Mouse (Mus musculus): ENCODE measurements around the gene Afap1l2. TPM values are rescaled to one million over a fixed set of nuclear protein-coding genes. Genes with fewer than 3 reads are reported as not detected.
A peak's percentile ranks its signal among the peaks of the same experiment; 100 is the strongest.

Gene Afap1l2
- polyA plus RNA-seq, 1 experiment = 4.9 TPM

- H3K27ac ChIP-seq (ENCODE audit: control insufficient read depth, insufficient read depth, low read depth, low read length, poor library complexity) = no peak overlapping the region
- no peak overlapping the region for H3K4me3 ChIP-seq (replicated peaks; ENCODE audit: control insufficient read depth, low read depth, low read length)
- 30% methylated on average over 7 of the region's 7 CpGs for WGBS
- TF ChIP-seq CTCF (IDR thresholded peaks at IDR 0.05; ENCODE audit: control insufficient read depth, insufficient read depth, low read length) (peak; percentile 81), POLR2A (IDR thresholded peaks at IDR 0.05; ENCODE audit: borderline replicate concordance, control insufficient read depth, low read depth, low read length) (no peak)
- H3K4me1 ChIP-seq (ENCODE audit: control insufficient read depth, insufficient read depth, low read length) = no peaks in the 10 kb centered on the region
Measured at GRCm38 (mm10) chr19:56919628-56920027, 88.4 kb downstream of the Afap1l2 start.

- H3K4me3 ChIP-seq (replicated peaks; ENCODE audit: control insufficient read depth, low read depth, low read length) = no peak overlapping the region
- H3K4me1 ChIP-seq (ENCODE audit: control insufficient read depth, insufficient read depth, low read length) = no peaks in the 10 kb centered on the region
- no peak for TF ChIP-seq POLR2A (IDR thresholded peaks at IDR 0.05; ENCODE audit: borderline replicate concordance, control insufficient read depth, low read depth, low read length)
- no peak for TF ChIP-seq CTCF (IDR thresholded peaks at IDR 0.05; ENCODE audit: control insufficient read depth, insufficient read depth, low read length)
- WGBS = 68% methylated on average over 6 of the region's 6 CpGs
- H3K27ac ChIP-seq (ENCODE audit: control insufficient read depth, insufficient read depth, low read depth, low read length, poor library complexity) = no peak overlapping the region
Measured at GRCm38 (mm10) chr19:56915084-56915483, 92.9 kb downstream of the Afap1l2 start.

- Histone ChIP-seq H3K27ac (ENCODE audit: control insufficient read depth, insufficient read depth, low read depth, low read length, poor library complexity) (no peak overlapping the region), H3K4me3 (replicated peaks; ENCODE audit: control insufficient read depth, low read depth, low read length) (no peak overlapping the region), H3K4me1 (ENCODE audit: control insufficient read depth, insufficient read depth, low read length) (no peaks in the 10 kb centered on the region)
- TF ChIP-seq POLR2A (IDR thresholded peaks at IDR 0.05; ENCODE audit: borderline replicate concordance, control insufficient read depth, low read depth, low read length) (no peak), CTCF (IDR thresholded peaks at IDR 0.05; ENCODE audit: control insufficient read depth, insufficient read depth, low read length) (no peak)
- 93% methylated on average over 3 of the region's 3 CpGs for WGBS
Measured at GRCm38 (mm10) chr19:56914658-56915057, 93.4 kb downstream of the Afap1l2 start.

GRCm38 (mm10) chr19:56913761-56914160 is 94.3 kb downstream of the Afap1l2 start:
- TF ChIP-seq CTCF (IDR thresholded peaks at IDR 0.05; ENCODE audit: control insufficient read depth, insufficient read depth, low read length) = no peak
- no peak for TF ChIP-seq POLR2A (IDR thresholded peaks at IDR 0.05; ENCODE audit: borderline replicate concordance, control insufficient read depth, low read depth, low read length)
- Histone ChIP-seq H3K4me1 (ENCODE audit: control insufficient read depth, insufficient read depth, low read length) (no peaks in the 10 kb centered on the region), H3K27ac (ENCODE audit: control insufficient read depth, insufficient read depth, low read depth, low read length, poor library complexity) (no peak overlapping the region), H3K4me3 (replicated peaks; ENCODE audit: control insufficient read depth, low read depth, low read length) (no peak overlapping the region)
- WGBS = 76% methylated on average over 4 of the region's 4 CpGs

GRCm38 (mm10) chr19:56910561-56910960 is 97.5 kb downstream of the Afap1l2 start:
- H3K4me3 ChIP-seq (replicated peaks; ENCODE audit: control insufficient read depth, low read depth, low read length) = no peak overlapping the region
- TF ChIP-seq CTCF (IDR thresholded peaks at IDR 0.05; ENCODE audit: control insufficient read depth, insufficient read depth, low read length) (no peak), POLR2A (IDR thresholded peaks at IDR 0.05; ENCODE audit: borderline replicate concordance, control insufficient read depth, low read depth, low read length) (no peak)
- no peaks in the 10 kb centered on the region for H3K4me1 ChIP-seq (ENCODE audit: control insufficient read depth, insufficient read depth, low read length)
- no peak overlapping the region for H3K27ac ChIP-seq (ENCODE audit: control insufficient read depth, insufficient read depth, low read depth, low read length, poor library complexity)
- 73% methylated on average over 11 of the region's 11 CpGs for WGBS

GRCm38 (mm10) chr19:56908472-56909270 is 99.4 kb downstream of the Afap1l2 start:
- Histone ChIP-seq H3K4me1 (ENCODE audit: control insufficient read depth, insufficient read depth, low read length) (no peaks in the 10 kb centered on the region), H3K4me3 (replicated peaks; ENCODE audit: control insufficient read depth, low read depth, low read length) (no peak overlapping the region), H3K27ac (ENCODE audit: control insufficient read depth, insufficient read depth, low read depth, low read length, poor library complexity) (no peak overlapping the region)
- WGBS = 67% methylated on average over 17 of the region's 17 CpGs
- TF ChIP-seq POLR2A (IDR thresholded peaks at IDR 0.05; ENCODE audit: borderline replicate concordance, control insufficient read depth, low read depth, low read length) (no peak), CTCF (IDR thresholded peaks at IDR 0.05; ENCODE audit: control insufficient read depth, insufficient read depth, low read length) (peak; percentile 58)

GRCm38 (mm10) chr19:56907850-56908249 is 100.2 kb downstream of the Afap1l2 start:
- 12% methylated on average over 3 of the region's 3 CpGs for WGBS
- Histone ChIP-seq H3K4me1 (ENCODE audit: control insufficient read depth, insufficient read depth, low read length) (no peaks in the 10 kb centered on the region), H3K27ac (ENCODE audit: control insufficient read depth, insufficient read depth, low read depth, low read length, poor library complexity) (no peak overlapping the region), H3K4me3 (replicated peaks; ENCODE audit: control insufficient read depth, low read depth, low read length) (no peak overlapping the region)
- no peak for TF ChIP-seq CTCF (IDR thresholded peaks at IDR 0.05; ENCODE audit: control insufficient read depth, insufficient read depth, low read length)
- TF ChIP-seq POLR2A (IDR thresholded peaks at IDR 0.05; ENCODE audit: borderline replicate concordance, control insufficient read depth, low read depth, low read length) = no peak

- 85% methylated on average over 7 of the region's 7 CpGs for WGBS
- H3K4me1 ChIP-seq (ENCODE audit: control insufficient read depth, insufficient read depth, low read length) = no peaks in the 10 kb centered on the region
- no peak overlapping the region for H3K4me3 ChIP-seq (replicated peaks; ENCODE audit: control insufficient read depth, low read depth, low read length)
- no peak overlapping the region for H3K27ac ChIP-seq (ENCODE audit: control insufficient read depth, insufficient read depth, low read depth, low read length, poor library complexity)
- TF ChIP-seq POLR2A (IDR thresholded peaks at IDR 0.05; ENCODE audit: borderline replicate concordance, control insufficient read depth, low read depth, low read length) = no peak
- no peak for TF ChIP-seq CTCF (IDR thresholded peaks at IDR 0.05; ENCODE audit: control insufficient read depth, insufficient read depth, low read length)
Measured at GRCm38 (mm10) chr19:56905395-56905794, 102.6 kb downstream of the Afap1l2 start.

Measured in bone marrow, adult 2 months (tissue).